Comparison of ENCODE assay signal across 11 mouse cellular contexts in genomic region chr8:120188510-120188909, GRCm38 (mm10). TPM values are rescaled to one million over a fixed set of nuclear protein-coding genes. Genes with fewer than 3 reads are reported as not detected.
A peak's percentile ranks its signal among the peaks of the same experiment; 100 is the strongest.
DNase-seq lines count a peak whose midpoint lies in the region.
"Had no signal": no experiment of that assay in that cellular context is flagged by ENCODE, and none has a peak within 500 bp of the region (broad histone marks: within the 10 kb centered on the region; RNA-seq: fewer than 3 reads in every experiment).

No protein-coding gene starts in this region.

- DNase-seq in cerebellum, adult 9-11 months, result peak; percentile 62
- DNase-seq in cerebellum, adult 11 months, result no peak
- DNase-seq in lung, postnatal 10 days, result peak; percentile 53
- DNase-seq in lung, postnatal 25 days (ENCODE audit: low spot score), result no peak
- DNase-seq in heart, adult 8-10 months (ENCODE audit: low spot score), result peak; percentile 87
- DNase-seq in kidney, postnatal 25 days, result peak; percentile 78 to 88
- DNase-seq in embryo, embryonic 9.5 days (ENCODE audit: extremely low spot score), result no peak
- no peak for DNase-seq in layer of hippocampus, adult 11-12 months (ENCODE audit: low spot score)
- DNase-seq: cerebellum, adult 18-20 months; thymus, adult 2 months had no signal

RNA-seq across cellular contexts. Expression of gene Fam92b, which starts 11.2 kb away (rescaled TPM):
- total RNA-seq in heart, adult 8-10 months (2022), result not detected
- total RNA-seq: G1E had no signal

RNA-seq across cellular contexts. Expression of gene Gse1, which starts 39.7 kb away (rescaled TPM):
- total RNA-seq in heart, adult 8-10 months (2022), result 10 to 100 TPM; 18.9 to 29.1 (median 23.3) TPM

Comparison
In these comparisons a context has a peak if more than half of its experiments do, and no peak if none do; other contexts are left out.
1. DNase-seq: peak in cerebellum, adult 9-11 months (single experiment), lung, postnatal 10 days (single experiment), heart, adult 8-10 months (single experiment) and kidney, postnatal 25 days (2 of 2); none in cerebellum, adult 11 months (single experiment), lung, postnatal 25 days (single experiment), embryo, embryonic 9.5 days (single experiment) and layer of hippocampus, adult 11-12 months (single experiment).